Mouse (Mus musculus) limb, embryonic 13.5 days (tissue): Measurements from ENCODE around the gene Krt90. TPM values are rescaled to one million over a fixed set of nuclear protein-coding genes. Genes with fewer than 3 reads are reported as not detected.
"Not testable (repeated sequence)": the region's sequence is repeated elsewhere in the genome, so short reads cannot be mapped to it uniquely, and the experiment has no call there.

Source experiments
- ATAC-seq: fragments of 200-750 bp; cut with Nextera tagmentation; 2 replicates; pipeline ENCODE4 v1.8.0; 2017; ENCODE audit warnings: low read depth, moderate number of reproducible peaks, moderate TSS enrichment; ENCODE audit not compliant: low FRiP score
- H3K27ac ChIP-seq: fragments of 300-500 bp; sonication (generic); 2 replicates; pipeline ENCODE4 v1.5.1; 2015; ENCODE audit warnings: inconsistent platforms, mild to moderate bottlenecking, moderate library complexity
- H3K27me3 ChIP-seq: fragments of 300-500 bp; sonication (generic); 2 replicates; pipeline ENCODE4 v1.6.1; 2015; ENCODE audit warnings: mild to moderate bottlenecking, inconsistent platforms
- H3K36me3 ChIP-seq: fragments of 300-500 bp; sonication (generic); 2 replicates; pipeline ENCODE4 v1.6.1; 2015; ENCODE audit warnings: inconsistent platforms, mild to moderate bottlenecking, moderate library complexity
- H3K4me1 ChIP-seq: fragments of 300-500 bp; sonication (generic); 2 replicates; pipeline ENCODE4 v1.6.1; 2015; ENCODE audit warnings: inconsistent platforms
- H3K4me2 ChIP-seq: fragments of 300-500 bp; sonication (generic); replicated peaks from 2 replicates; pipeline ENCODE4 v1.6.1; 2015; ENCODE audit warnings: inconsistent platforms, mild to moderate bottlenecking, moderate library complexity
- H3K4me3 ChIP-seq: fragments of 300-500 bp; sonication (generic); 2 replicates; pipeline ENCODE4 v1.5.1; 2015; ENCODE audit warnings: moderate library complexity, mild to moderate bottlenecking, inconsistent platforms
- H3K9ac ChIP-seq: fragments of 300-500 bp; sonication (generic); 2 replicates; pipeline ENCODE4 v1.6.1; 2015; ENCODE audit warnings: mild to moderate bottlenecking, inconsistent platforms
- H3K9me3 ChIP-seq: fragments of 300-500 bp; sonication (generic); 2 replicates; pipeline ENCODE4 v1.6.1; 2016; ENCODE audit warnings: inconsistent platforms
- WGBS: fragments of 180-500 bp; shearing (Covaris S2); methylation state at CpG from one replicate; pipeline ENCODE4 v1.1.7; 2015; 5-methylcytosine and 5-hydroxymethylcytosine counted together
- polyA plus RNA-seq: library from polyadenylated mRNA; unstranded; fragments of >200 nt; fragmentation: Nextera tagmentation; extraction: Ambion mirVana; gene quantifications from 2 replicates; pipeline ENCODE4 v1.2.1, GENCODE M21; 2015

Gene Krt90
- polyA plus RNA-seq, 1 experiment from 2014 or later = not detected

DNA sequence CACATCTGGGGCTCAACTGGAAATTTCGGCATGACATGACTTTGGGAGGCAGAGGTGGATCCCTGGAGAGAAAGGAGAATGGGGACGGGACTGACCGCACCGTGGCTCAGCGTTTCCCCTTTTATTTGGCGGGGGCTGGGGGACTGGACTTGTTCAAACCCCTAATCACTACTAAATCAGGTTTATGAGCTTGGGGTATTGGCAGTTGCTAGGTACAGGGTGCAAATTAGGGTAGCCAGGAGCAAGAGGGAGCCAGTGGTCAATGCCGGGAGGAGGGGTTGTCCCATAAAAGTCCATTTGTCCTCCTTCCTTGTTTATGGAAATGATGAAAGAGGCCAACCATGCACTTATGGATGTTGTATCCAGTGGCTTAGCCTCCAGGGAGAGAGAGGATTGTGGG, 12.2 kb downstream of the Krt90 start, which contains the start of gene Krt82:
TSS of gene Krt82 (minus strand) at position 101 of the 400 bp plus-strand sequence.
- Histone ChIP-seq H3K36me3 (no peaks in the 10 kb centered on the region), H3K4me2 (no peak within 1 kb of the TSS), H3K27me3 (peaks cover 32% of the 10 kb centered on the region), H3K4me1 (peaks cover 8% of the 10 kb centered on the region), H3K9me3 (no peaks in the 10 kb centered on the region), H3K27ac (no peak within 1 kb of the TSS), H3K9ac (no peak within 1 kb of the TSS), H3K4me3 (no peak within 1 kb of the TSS)
- WGBS = 58% methylated on average over 7 of the region's 7 CpGs
- ATAC-seq = no peak

DNA sequence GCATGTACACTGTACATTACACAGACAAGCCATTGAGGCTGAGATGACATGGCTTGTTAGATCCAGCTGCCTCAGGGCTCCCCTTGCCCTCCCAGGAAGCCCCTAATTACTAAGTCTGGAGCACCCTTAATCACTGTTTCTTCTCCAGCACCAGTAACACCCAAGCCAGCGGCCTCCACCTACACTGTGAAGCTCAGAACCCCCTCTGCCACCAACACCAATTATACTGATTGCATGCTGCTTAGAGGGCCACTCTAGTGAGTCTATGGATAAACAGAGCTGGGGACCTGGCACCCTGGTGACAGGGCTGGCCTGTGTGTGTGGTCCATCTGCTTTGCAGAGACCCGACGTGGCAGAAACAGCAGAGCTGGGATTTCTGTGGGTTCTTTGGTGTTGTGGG, 18.3 kb downstream of the Krt90 start:
- 32% methylated on average over 3 of the region's 3 CpGs for WGBS

DNA sequence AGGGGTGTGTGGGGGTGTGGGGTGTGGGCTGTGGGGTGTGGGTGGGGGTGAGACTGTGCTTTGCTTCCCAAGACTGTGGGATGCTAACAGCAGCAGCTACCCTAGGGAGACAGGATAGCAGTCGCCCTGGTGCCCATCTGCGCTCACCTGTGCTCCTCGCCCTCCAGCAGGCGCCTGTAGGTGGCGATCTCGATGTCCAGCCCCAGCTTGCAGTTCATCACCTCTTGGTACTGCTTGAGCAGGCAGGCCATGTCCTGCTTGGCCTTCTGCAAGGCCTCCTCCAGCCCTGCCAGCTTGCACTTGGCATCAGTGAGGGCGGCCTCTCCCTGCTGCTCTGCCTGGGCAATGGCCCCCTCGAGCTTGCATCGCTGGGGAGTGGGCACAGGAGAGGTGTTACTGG, 20.2 kb downstream of the Krt90 start:
- Histone ChIP-seq H3K9me3 (no peaks in the 10 kb centered on the region; the same call in 1 of the 2 replicates), H3K4me2 (no peak overlapping the region), H3K27me3 (0 out of 2 replicates have a peak, but pooled peaks cover 4% of the 10 kb centered on the region), H3K27ac (no peak overlapping the region), H3K4me3 (no peak overlapping the region), H3K4me1 (peaks cover 30% of the 10 kb centered on the region), H3K36me3 (no peaks in the 10 kb centered on the region), H3K9ac (no peak overlapping the region)
- ATAC-seq = no peak
- 55% methylated on average over 9 of the region's 9 CpGs for WGBS

More for the DNA sequence above, 18.3 kb downstream of the Krt90 start:
- ATAC-seq = no peak
- Histone ChIP-seq H3K27ac (no peak overlapping the region), H3K27me3 (peaks cover 2% of the 10 kb centered on the region; the same call in 1 of the 2 replicates), H3K4me2 (no peak overlapping the region), H3K4me3 (no peak overlapping the region), H3K9me3 (no peaks in the 10 kb centered on the region; the same call in 1 of the 2 replicates), H3K9ac (no peak overlapping the region), H3K36me3 (no peaks in the 10 kb centered on the region), H3K4me1 (peaks cover 19% of the 10 kb centered on the region)

DNA sequence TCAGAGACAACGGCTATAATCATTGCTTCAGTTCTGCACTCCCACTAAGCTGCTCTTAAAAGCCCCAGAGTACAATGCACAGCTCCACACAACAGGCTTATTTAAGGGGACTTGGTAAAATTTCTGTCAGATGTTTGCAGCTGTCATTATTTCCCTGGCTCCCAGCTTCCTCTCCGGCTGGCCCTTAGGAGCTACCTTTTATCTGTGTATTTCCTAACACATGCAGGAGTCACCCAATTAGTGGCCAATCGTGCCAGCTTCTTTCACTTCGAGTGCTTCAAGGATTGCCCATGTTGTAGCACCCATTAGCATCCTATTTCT, 24.2 kb downstream of the Krt90 start:
- ATAC-seq = no peak
- WGBS = 43% methylated on average over 4 of the region's 4 CpGs

DNA sequence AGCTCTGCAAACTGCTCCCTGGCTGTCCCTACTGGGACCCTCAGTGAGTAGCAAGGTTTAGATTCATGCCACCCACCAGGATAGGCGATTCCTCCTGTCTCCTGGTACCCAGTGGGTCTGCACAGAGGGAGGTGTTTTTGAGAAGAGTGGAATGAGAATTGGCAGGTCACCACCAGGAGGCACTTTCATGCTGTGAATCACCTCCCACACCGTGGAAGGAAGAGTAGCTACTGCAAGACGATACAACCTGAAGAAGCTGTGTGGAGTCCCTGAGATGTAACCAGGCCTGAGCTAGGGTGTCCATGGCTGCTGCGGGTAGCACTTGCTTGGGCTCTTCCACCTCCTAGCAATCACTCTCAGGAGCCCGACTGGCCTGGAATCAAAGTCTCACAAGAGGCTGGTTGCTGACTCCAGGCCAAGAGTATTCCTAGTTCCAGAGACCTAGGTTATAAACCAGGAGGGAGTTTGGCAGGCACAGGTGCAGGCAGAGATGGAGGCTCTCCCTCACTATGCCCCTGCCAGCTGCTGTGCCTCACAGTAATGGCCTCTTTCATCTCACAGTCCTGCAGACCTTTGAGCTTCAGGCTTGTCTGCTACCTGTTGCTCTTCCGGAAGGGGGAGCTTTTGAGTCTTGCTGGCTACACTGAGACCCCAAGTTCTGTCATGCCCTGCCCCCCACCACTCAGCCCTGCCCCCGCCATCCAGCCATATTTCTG, 24.7 kb downstream of the Krt90 start:
- H3K9me3 ChIP-seq = no peaks in the 10 kb centered on the region; the same call in 1 of the 2 replicates
- peaks cover 20% of the 10 kb centered on the region for H3K27me3 ChIP-seq
- H3K4me1 ChIP-seq = peaks cover 36% of the 10 kb centered on the region
- H3K27ac ChIP-seq = no peak overlapping the region; the same call in 1 of the 2 replicates
- 33% methylated on average over 7 of the region's 7 CpGs for WGBS
- H3K4me3 ChIP-seq = no peak overlapping the region
- no peak overlapping the region for H3K4me2 ChIP-seq
- no peak overlapping the region for H3K9ac ChIP-seq
- ATAC-seq = peak; percentile 22; the same call in 1 of the 2 replicates
- H3K36me3 ChIP-seq = no peaks in the 10 kb centered on the region

More for the DNA sequence above, 24.2 kb downstream of the Krt90 start:
- Histone ChIP-seq H3K27me3 (peaks cover 20% of the 10 kb centered on the region), H3K9me3 (no peaks in the 10 kb centered on the region; the same call in 1 of the 2 replicates), H3K4me1 (peaks cover 36% of the 10 kb centered on the region), H3K27ac (no peak overlapping the region), H3K4me2 (no peak overlapping the region), H3K36me3 (no peaks in the 10 kb centered on the region), H3K9ac (no peak overlapping the region), H3K4me3 (no peak overlapping the region)

DNA sequence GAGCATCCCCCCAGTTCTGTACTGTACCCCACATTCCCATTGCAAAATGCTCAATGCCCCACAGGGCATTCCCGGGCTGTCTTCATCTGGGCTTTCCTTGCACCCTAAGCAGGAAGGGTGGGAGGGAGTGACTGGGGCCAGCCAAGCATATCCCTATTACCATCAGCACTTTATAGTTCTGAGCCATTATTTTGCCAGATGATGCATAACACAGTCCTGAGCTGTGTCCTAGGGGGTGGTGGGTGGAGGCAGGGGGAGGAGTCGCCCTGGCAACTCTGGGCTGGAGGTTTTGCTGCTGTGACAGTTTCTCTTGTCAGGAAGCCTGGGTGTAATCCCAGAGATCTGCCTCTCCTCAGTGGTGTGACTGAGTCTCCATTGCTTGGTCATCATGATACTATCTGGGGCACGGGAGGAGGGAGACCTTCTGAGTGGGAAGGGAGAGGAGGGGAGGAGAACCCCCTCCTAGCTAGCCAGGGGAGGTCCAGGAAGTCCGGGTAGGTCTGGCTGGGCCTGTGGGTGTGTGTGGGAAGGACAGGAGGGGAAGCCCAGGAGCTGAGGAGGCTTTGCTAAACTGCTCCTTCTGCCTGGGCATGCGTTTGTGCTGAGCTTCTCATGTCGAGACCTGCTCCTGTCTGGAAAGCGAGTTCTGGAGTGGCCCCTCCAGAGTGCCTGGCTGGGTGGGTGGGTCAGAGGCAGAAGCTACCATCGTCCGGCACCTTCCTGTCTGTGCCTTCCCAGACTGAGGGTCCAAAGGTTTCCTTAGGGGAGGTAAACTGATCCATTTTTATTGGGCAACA, 26.5 kb downstream of the Krt90 start:
- WGBS = 58% methylated on average over 9 of the region's 9 CpGs
- Histone ChIP-seq H3K27ac (no peak overlapping the region), H3K4me3 (no peak overlapping the region), H3K9ac (no peak overlapping the region), H3K4me2 (no peak overlapping the region), H3K27me3 (peaks cover 30% of the 10 kb centered on the region), H3K4me1 (peaks cover 26% of the 10 kb centered on the region), H3K9me3 (no peaks in the 10 kb centered on the region; the same call in 1 of the 2 replicates), H3K36me3 (no peaks in the 10 kb centered on the region)
- ATAC-seq = no peak; the same call in 1 of the 2 replicates

DNA sequence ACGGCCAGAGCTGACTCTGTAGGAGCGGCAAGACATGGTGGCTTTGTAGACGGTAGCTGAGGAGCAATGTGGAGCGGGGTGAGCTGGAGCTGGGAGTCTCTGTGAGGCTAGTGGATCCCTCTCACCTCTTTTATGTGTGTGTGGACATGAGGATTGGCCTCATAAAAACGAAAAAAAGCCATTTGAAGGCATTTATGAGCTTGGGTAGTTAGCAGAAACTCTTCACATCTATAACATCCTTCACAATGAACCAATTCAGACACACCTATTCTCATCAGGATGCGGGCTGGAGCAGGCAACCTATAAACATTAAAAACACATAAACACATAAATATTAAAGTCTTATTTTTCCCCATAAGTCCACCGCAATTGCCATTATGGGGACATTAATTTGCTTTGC, 30.0 kb downstream of the Krt90 start, which contains the start of gene Krt84:
TSS of gene Krt84 (minus strand) at position 101 of the 400 bp plus-strand sequence.
- Histone ChIP-seq H3K4me2 (no peak within 1 kb of the TSS), H3K36me3 (no peaks in the 10 kb centered on the region), H3K4me1 (peaks cover 9% of the 10 kb centered on the region; the same call in 1 of the 2 replicates), H3K4me3 (no peak within 1 kb of the TSS), H3K9ac (no peak within 1 kb of the TSS), H3K27ac (no peak within 1 kb of the TSS), H3K9me3 (no peaks in the 10 kb centered on the region), H3K27me3 (peaks cover 49% of the 10 kb centered on the region)
- ATAC-seq = no peak
- WGBS = 57% methylated on average over 7 of the region's 7 CpGs

DNA sequence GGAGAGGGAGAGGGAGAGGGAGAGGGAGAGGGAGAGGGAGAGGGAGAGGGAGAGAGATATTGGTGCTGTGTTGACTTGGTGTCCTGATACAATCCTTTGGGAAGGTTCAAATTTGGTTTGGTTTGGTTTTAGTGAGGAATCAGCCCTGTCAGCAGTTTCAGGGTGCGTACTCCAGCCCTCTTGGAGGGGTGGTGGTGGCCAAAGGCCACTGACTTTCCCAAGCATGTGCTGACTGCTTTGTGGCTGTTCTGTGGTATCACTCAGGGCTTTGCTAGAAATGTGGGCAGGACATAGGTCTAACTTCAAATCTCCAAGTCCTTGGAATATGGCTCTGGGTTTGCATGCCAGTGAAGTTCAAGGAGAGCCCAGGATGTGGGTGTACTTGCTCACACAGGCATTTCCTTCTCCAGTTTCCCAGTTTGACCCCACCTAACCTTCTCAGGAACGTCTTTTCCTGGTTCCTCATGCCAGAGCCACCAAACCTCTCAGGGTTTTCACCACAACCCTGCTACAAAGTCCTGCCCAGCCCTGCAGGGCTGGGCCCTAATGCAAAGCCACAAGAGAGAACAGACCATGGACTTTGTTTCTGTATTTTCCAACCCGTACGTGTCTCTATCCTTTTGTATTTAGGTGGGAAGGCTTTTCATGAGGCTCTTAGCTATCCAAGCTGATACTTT, 40.1 kb downstream of the Krt90 start:
- ATAC-seq = no peak
- no peaks in the 10 kb centered on the region for H3K36me3 ChIP-seq
- no peaks in the 10 kb centered on the region for H3K9me3 ChIP-seq
- H3K4me3 ChIP-seq = no peak overlapping the region
- no peak overlapping the region for H3K9ac ChIP-seq
- H3K27ac ChIP-seq = no peak overlapping the region
- WGBS = 70% methylated on average over 4 of the region's 4 CpGs
- H3K4me1 ChIP-seq = no peaks in the 10 kb centered on the region
- H3K27me3 ChIP-seq = peaks cover 44% of the 10 kb centered on the region
- H3K4me2 ChIP-seq = no peak overlapping the region

DNA sequence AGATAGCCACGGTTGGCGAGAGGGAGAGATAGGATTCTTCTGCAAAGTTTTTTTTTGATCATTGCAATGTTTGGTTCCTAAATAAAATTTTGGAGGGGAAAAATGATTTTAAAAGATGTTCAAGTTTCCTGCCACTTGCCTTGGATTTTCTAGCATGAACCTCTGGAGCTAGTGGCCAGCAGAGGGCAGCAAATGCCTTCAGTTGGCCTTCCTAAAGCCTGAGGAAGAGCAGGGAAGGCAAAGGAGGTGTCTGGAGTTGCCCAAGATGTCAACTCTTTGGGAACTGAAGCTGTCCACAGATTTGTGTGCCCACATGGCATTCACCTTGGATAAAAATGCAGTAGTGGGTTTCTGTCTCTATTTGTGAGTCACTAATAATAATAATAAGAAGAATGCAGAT, 43.0 kb downstream of the Krt90 start:
- no peaks in the 10 kb centered on the region for H3K36me3 ChIP-seq
- WGBS = 20% methylated on average over 2 of the region's 2 CpGs
- no peaks in the 10 kb centered on the region for H3K9me3 ChIP-seq
- H3K4me1 ChIP-seq = no peaks in the 10 kb centered on the region
- no peak overlapping the region for H3K4me2 ChIP-seq
- H3K27ac ChIP-seq = no peak overlapping the region
- H3K9ac ChIP-seq = no peak overlapping the region
- peaks cover 27% of the 10 kb centered on the region for H3K27me3 ChIP-seq
- H3K4me3 ChIP-seq = no peak overlapping the region
- no peak for ATAC-seq

DNA sequence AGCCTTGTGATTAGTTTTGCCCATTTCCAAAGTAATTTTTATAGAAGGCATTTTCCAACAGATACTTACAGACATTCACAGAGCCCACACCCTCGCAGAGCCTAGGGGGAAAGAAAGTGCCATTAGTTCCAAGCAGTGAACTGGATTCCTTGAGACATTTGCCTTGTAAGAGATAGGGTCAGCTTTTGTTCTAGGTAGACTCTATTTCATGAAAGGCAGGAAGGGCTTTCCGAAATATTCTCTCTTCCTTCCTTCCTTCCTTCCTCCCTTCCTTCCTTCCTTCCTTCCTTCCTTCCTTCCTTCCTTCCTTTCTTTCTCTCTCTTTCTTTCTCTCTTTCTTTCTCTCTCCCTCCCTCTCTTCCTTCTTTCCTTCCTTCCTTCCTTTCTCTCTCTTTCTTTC, 45.6 kb downstream of the Krt90 start, which contains the start of gene Gm49425:
TSS of gene Gm49425 (minus strand) at position 101 of the 400 bp plus-strand sequence.
- H3K9me3 ChIP-seq, H3K27ac ChIP-seq, H3K36me3 ChIP-seq, ATAC-seq, H3K9ac ChIP-seq, H3K4me3 ChIP-seq, H3K4me1 ChIP-seq, H3K4me2 ChIP-seq: not testable (repeated sequence)
- H3K27me3 ChIP-seq = peaks cover 15% of the 10 kb centered on the region
- 71% methylated on average over 2 of the region's 2 CpGs for WGBS

DNA sequence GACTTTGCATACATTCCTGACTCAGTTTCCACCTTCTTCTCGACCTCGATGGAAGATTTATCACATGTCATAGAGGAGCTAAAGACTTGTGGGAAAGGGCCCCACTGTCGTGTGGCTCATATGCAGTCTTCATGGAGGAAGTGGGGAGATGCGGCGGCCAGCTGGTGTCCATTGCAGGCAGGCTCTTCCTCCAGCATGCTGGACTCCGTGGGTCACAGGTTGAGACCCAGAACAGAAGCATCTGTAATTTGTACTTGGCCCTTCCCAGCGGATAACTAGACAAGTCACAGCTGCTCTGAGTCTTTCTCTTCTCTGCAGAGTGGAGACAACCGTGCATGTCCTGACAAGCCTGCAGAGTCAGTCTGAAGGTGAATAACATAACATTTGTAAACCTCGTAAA, 54.5 kb downstream of the Krt90 start:
- no peak overlapping the region for H3K4me2 ChIP-seq
- WGBS = 71% methylated on average over 9 of the region's 9 CpGs
- ATAC-seq = no peak
- no peak overlapping the region for H3K4me3 ChIP-seq
- peaks cover 14% of the 10 kb centered on the region; the same call in 1 of the 2 replicates for H3K27me3 ChIP-seq
- no peaks in the 10 kb centered on the region for H3K9me3 ChIP-seq
- 0 out of 2 replicates have a peak, but pooled peaks cover 5% of the 10 kb centered on the region for H3K4me1 ChIP-seq
- no peak overlapping the region for H3K9ac ChIP-seq
- H3K36me3 ChIP-seq = no peaks in the 10 kb centered on the region
- H3K27ac ChIP-seq = no peak overlapping the region
